Mouse (Mus musculus): ENCODE results near the gene Hand2. TPM values are rescaled to one million over a fixed set of nuclear protein-coding genes. Genes with fewer than 3 reads are reported as not detected.

Gene Hand2
- polyA plus RNA-seq, 1 experiment = not detected

- no peak for TF ChIP-seq POLR2A (IDR thresholded peaks at IDR 0.05; ENCODE audit: insufficient read depth, low read depth, low read length)
- TF ChIP-seq CTCF (IDR thresholded peaks at IDR 0.05; ENCODE audit: insufficient read depth, low read depth, low read length) = no peak
- Histone ChIP-seq H3K4me1 (ENCODE audit: control insufficient read depth, insufficient read depth, low read length) (peaks cover 3% of the 10 kb centered on the region; the same call in 1 of the 2 replicates), H3K4me3 (ENCODE audit: insufficient read depth, low read depth, low read length) (no peak overlapping the region), H3K27ac (ENCODE audit: insufficient read depth, low read depth, low read length) (no peak overlapping the region)
- 3% methylated on average over 19 of the region's 19 CpGs for WGBS
Observed at GRCm38 (mm10) chr8:57328931-57329341, 8.2 kb downstream of the Hand2 start.

GRCm38 (mm10) chr8:57330106-57330505, 9.3 kb downstream of the Hand2 start:
- Histone ChIP-seq H3K27ac (ENCODE audit: insufficient read depth, low read depth, low read length) (no peak overlapping the region), H3K4me3 (ENCODE audit: insufficient read depth, low read depth, low read length) (no peak overlapping the region), H3K4me1 (ENCODE audit: control insufficient read depth, insufficient read depth, low read length) (peaks cover 3% of the 10 kb centered on the region; the same call in 1 of the 2 replicates)
- WGBS = 24% methylated on average over 2 of the region's 2 CpGs
- TF ChIP-seq CTCF (IDR thresholded peaks at IDR 0.05; ENCODE audit: insufficient read depth, low read depth, low read length) = no peak
- no peak for TF ChIP-seq POLR2A (IDR thresholded peaks at IDR 0.05; ENCODE audit: insufficient read depth, low read depth, low read length)

GRCm38 (mm10) chr8:57331727-57332630, 11.2 kb downstream of the Hand2 start:
- WGBS = 2% methylated on average over 29 of the region's 29 CpGs
- no peak overlapping the region for H3K27ac ChIP-seq (ENCODE audit: insufficient read depth, low read depth, low read length)
- peaks cover 3% of the 10 kb centered on the region; the same call in 1 of the 2 replicates for H3K4me1 ChIP-seq (ENCODE audit: control insufficient read depth, insufficient read depth, low read length)
- no peak for TF ChIP-seq CTCF (IDR thresholded peaks at IDR 0.05; ENCODE audit: insufficient read depth, low read depth, low read length)
- TF ChIP-seq POLR2A (IDR thresholded peaks at IDR 0.05; ENCODE audit: insufficient read depth, low read depth, low read length) = no peak
- no peak overlapping the region for H3K4me3 ChIP-seq (ENCODE audit: insufficient read depth, low read depth, low read length)

- no peak for TF ChIP-seq POLR2A (IDR thresholded peaks at IDR 0.05; ENCODE audit: insufficient read depth, low read depth, low read length)
- TF ChIP-seq CTCF (IDR thresholded peaks at IDR 0.05; ENCODE audit: insufficient read depth, low read depth, low read length) = no peak
- H3K4me3 ChIP-seq (ENCODE audit: insufficient read depth, low read depth, low read length) = no peak overlapping the region
- no peak overlapping the region for H3K27ac ChIP-seq (ENCODE audit: insufficient read depth, low read depth, low read length)
- H3K4me1 ChIP-seq (ENCODE audit: control insufficient read depth, insufficient read depth, low read length) = peaks cover 3% of the 10 kb centered on the region; the same call in 1 of the 2 replicates
- WGBS = 2% methylated on average over 26 of the region's 26 CpGs
Observed at GRCm38 (mm10) chr8:57332676-57333482, 12.1 kb downstream of the Hand2 start.

GRCm38 (mm10) chr8:57333483-57333770, 12.6 kb downstream of the Hand2 start:
- no peak for TF ChIP-seq CTCF (IDR thresholded peaks at IDR 0.05; ENCODE audit: insufficient read depth, low read depth, low read length)
- TF ChIP-seq POLR2A (IDR thresholded peaks at IDR 0.05; ENCODE audit: insufficient read depth, low read depth, low read length) = no peak
- Histone ChIP-seq H3K4me3 (ENCODE audit: insufficient read depth, low read depth, low read length) (no peak overlapping the region), H3K27ac (ENCODE audit: insufficient read depth, low read depth, low read length) (no peak overlapping the region), H3K4me1 (ENCODE audit: control insufficient read depth, insufficient read depth, low read length) (peaks cover 2% of the 10 kb centered on the region; the same call in 1 of the 2 replicates)
- 5% methylated on average over 9 of the region's 9 CpGs for WGBS

GRCm38 (mm10) chr8:57333795-57334551, 13.2 kb downstream of the Hand2 start:
- no peak overlapping the region for H3K4me3 ChIP-seq (ENCODE audit: insufficient read depth, low read depth, low read length)
- WGBS = 3% methylated on average over 41 of the region's 41 CpGs
- TF ChIP-seq CTCF (IDR thresholded peaks at IDR 0.05; ENCODE audit: insufficient read depth, low read depth, low read length) = no peak
- TF ChIP-seq POLR2A (IDR thresholded peaks at IDR 0.05; ENCODE audit: insufficient read depth, low read depth, low read length) = no peak

GRCm38 (mm10) chr8:57334714-57335113, 13.9 kb downstream of the Hand2 start:
- H3K4me1 ChIP-seq (ENCODE audit: control insufficient read depth, insufficient read depth, low read length) = no peaks in the 10 kb centered on the region
- WGBS = 3% methylated on average over 5 of the region's 5 CpGs
- no peak for TF ChIP-seq POLR2A (IDR thresholded peaks at IDR 0.05; ENCODE audit: insufficient read depth, low read depth, low read length)
- no peak for TF ChIP-seq CTCF (IDR thresholded peaks at IDR 0.05; ENCODE audit: insufficient read depth, low read depth, low read length)
- H3K27ac ChIP-seq (ENCODE audit: insufficient read depth, low read depth, low read length) = no peak overlapping the region
- H3K4me3 ChIP-seq (ENCODE audit: insufficient read depth, low read depth, low read length) = no peak overlapping the region

More at GRCm38 (mm10) chr8:57333795-57334551, 13.2 kb downstream of the Hand2 start:
- no peak overlapping the region for H3K27ac ChIP-seq (ENCODE audit: insufficient read depth, low read depth, low read length)
- no peaks in the 10 kb centered on the region for H3K4me1 ChIP-seq (ENCODE audit: control insufficient read depth, insufficient read depth, low read length)

- no peak overlapping the region for H3K27ac ChIP-seq (ENCODE audit: insufficient read depth, low read depth, low read length)
- no peak for TF ChIP-seq POLR2A (IDR thresholded peaks at IDR 0.05; ENCODE audit: insufficient read depth, low read depth, low read length)
- no peak for TF ChIP-seq CTCF (IDR thresholded peaks at IDR 0.05; ENCODE audit: insufficient read depth, low read depth, low read length)
- peaks cover 7% of the 10 kb centered on the region for H3K4me1 ChIP-seq (ENCODE audit: control insufficient read depth, insufficient read depth, low read length)
- H3K4me3 ChIP-seq (ENCODE audit: insufficient read depth, low read depth, low read length) = no peak overlapping the region
- WGBS = 36% methylated on average over 4 of the region's 4 CpGs
Observed at GRCm38 (mm10) chr8:57337271-57338030, 16.7 kb downstream of the Hand2 start.

All from olfactory bulb, adult 2 months (tissue).